Mouse (Mus musculus): Measurements from ENCODE around the gene Ethe1. TPM values are rescaled to one million over a fixed set of nuclear protein-coding genes. Genes with fewer than 3 reads are reported as not detected.

Gene Ethe1
- total RNA-seq, 2 experiments from 2014 or later: 8.0 to 9.1 TPM

DNA sequence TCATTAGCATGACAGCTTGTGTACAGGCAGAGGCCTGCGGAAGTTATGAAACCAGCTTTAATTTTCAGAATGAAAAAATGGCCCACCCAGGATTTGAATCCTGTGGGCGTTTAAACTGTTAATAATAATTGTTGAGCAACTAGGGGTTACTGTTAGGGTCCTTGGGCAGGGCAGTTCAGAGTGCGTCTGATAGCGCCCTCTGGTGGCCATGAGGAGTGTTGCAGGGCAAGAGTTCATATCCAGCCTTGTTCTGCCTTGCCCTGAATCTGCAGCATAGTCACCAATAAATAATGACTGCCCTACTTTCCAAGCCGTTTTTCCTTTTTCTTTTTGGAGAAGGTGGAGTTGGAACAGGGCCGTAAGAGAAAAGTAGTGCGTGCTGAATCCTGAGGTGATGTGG is 66.3 kb downstream of the Ethe1 start:
- peak in 1 of 2 experiments; percentile 51 for DNase-seq (ENCODE audit: low spot score in 2 of 2)

Other genes with a start within 250 kb of the Ethe1 start
- gene Lypd5, start 238.3 kb upstream of the Ethe1 start, total RNA-seq (2021): not detected
- under 1 TPM; 0.61 to 0.93 TPM for gene Kcnn4, start 217.3 kb upstream of the Ethe1 start, total RNA-seq (2021)
- 10 to 100 TPM; 18.1 to 21.1 TPM for gene Smg9, start 187.9 kb upstream of the Ethe1 start, total RNA-seq (2021)
- gene Irgc1, start 135.2 kb upstream of the Ethe1 start, total RNA-seq (2021): under 1 TPM; 0.26 to 0.52 TPM
- 1 to 10 TPM; 2.5 to 3.7 TPM for gene Plaur, start 125.1 kb upstream of the Ethe1 start, total RNA-seq (2021)
- 10 to 100 TPM; 18.6 to 21.3 TPM for gene Cadm4, start 105.5 kb upstream of the Ethe1 start, total RNA-seq (2021)
- gene Zfp428, start 80.5 kb upstream of the Ethe1 start, total RNA-seq (2021): 10 to 100 TPM; 12.6 to 15.9 TPM
- gene AC161166.1, start 75.1 kb upstream of the Ethe1 start, total RNA-seq (2021): not detected
- 10 to 100 TPM; 20.5 to 22.0 TPM for gene Irgq, start 56.9 kb upstream of the Ethe1 start, total RNA-seq (2021)
- gene Pinlyp, start 41.4 kb upstream of the Ethe1 start, total RNA-seq (2021): not detected
- gene Xrcc1, start 41.3 kb upstream of the Ethe1 start, total RNA-seq (2021): 10 to 100 TPM; 44.4 to 45.2 TPM
- 1 to 10 TPM; 1.5 to 1.9 TPM for gene Zfp575, start 98 bp downstream of the Ethe1 start, total RNA-seq (2021)
- 1 to 10 TPM in 1 of 2 experiments, under 1 TPM in 1; 0.98 to 1.6 TPM for gene Phldb3, start 23.2 kb downstream of the Ethe1 start, total RNA-seq (2021)
- not detected for gene Lypd3, start 49.0 kb downstream of the Ethe1 start, total RNA-seq (2021)
- gene Tex101, start 89.1 kb downstream of the Ethe1 start, total RNA-seq (2021): not detected
- not detected for gene BC049730, start 121.7 kb downstream of the Ethe1 start, total RNA-seq (2021)
- gene Gm4763, start 139.4 kb downstream of the Ethe1 start, total RNA-seq (2021): not detected
- under 1 TPM in 1 of 2 experiments, not detected in 1; 0.62 TPM for gene Cd177, start 172.8 kb downstream of the Ethe1 start, total RNA-seq (2021)
- not detected for gene Ceacam10, start 189.7 kb downstream of the Ethe1 start, total RNA-seq (2021)